Mouse (Mus musculus) lung, adult 2 months (tissue): ENCODE measurements at regions not wholly inside any gene's neighbourhood (a gene's known extent, or its start where the extent isn't known, plus 50 kb on each side); places are given as distances from the start of the nearest gene placed in this dataset.
A peak's percentile ranks its signal among the peaks of the same experiment; 100 is the strongest.
"Not testable (repeated sequence)": the region's sequence is repeated elsewhere in the genome, so short reads cannot be mapped to it uniquely, and the experiment has no call there.

ENCODE experiments used
- DNase-seq: peaks from one replicate; pipeline ENCODE4 v3.0.0; 2022
- H3K4me1 ChIP-seq: fragments of 200-500 bp; 2 replicates; pipeline ENCODE4 v1.6.1; 2011; ENCODE audit warnings: low read length; ENCODE audit not compliant: control insufficient read depth, insufficient read depth
- H3K4me3 ChIP-seq: fragments of 200-500 bp; replicated peaks from 2 replicates; pipeline ENCODE3; 2011; ENCODE audit warnings: low read depth, mild to moderate bottlenecking, control low read depth, low read length; ENCODE audit errors: extremely low read depth
- CTCF ChIP-seq: fragments of 200-500 bp; IDR thresholded peaks from 2 replicates; pipeline ENCODE4 v1.5.1; 2011; ENCODE audit warnings: mild to moderate bottlenecking, low read length, control low read depth; ENCODE audit not compliant: insufficient read depth
- POLR2A ChIP-seq: fragments of 200-500 bp; IDR thresholded peaks from 2 replicates; pipeline ENCODE4 v1.6.1; 2011; ENCODE audit warnings: low read depth, mild to moderate bottlenecking, control low read depth, low read length, borderline replicate concordance; ENCODE audit errors: extremely low read depth
- WGBS: fragments of 180-500 bp; shearing (Covaris S2); methylation state at CpG from one replicate; pipeline ENCODE4 v1.1.7; 2018; 5-methylcytosine and 5-hydroxymethylcytosine counted together

GRCm38 (mm10) chr14:86337052-86337451 is 804.0 kb downstream of the Diaph3 start:
- Histone ChIP-seq H3K4me1 (no peaks in the 10 kb centered on the region), H3K4me3 (no peak overlapping the region)
- no peak for DNase-seq
- no peak for TF ChIP-seq POLR2A
- no peak for TF ChIP-seq CTCF
- WGBS, result 84% methylated on average over 5 of the region's 5 CpGs

DNA sequence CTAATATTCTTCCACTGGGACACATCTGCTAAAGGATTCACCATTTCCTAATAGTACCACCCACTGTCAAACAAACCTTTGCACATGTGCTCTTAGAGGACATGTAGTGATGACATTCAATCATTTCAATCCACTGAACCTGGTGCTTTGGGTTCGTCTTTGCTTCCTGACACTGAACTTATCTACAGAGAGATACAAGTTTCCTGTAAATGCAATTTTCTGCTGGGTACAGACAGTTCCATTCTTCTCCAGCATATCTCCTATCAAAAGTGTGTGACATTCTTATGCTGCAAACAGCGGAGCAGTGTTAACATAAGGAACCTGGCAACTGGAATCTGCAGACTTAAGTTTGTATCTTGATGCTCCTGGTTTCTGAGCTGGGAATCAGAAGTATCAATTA is 805.8 kb downstream of the Diaph3 start:
- H3K4me1 ChIP-seq, result no peaks in the 10 kb centered on the region
- no peak for DNase-seq
- 61% methylated on average over 2 of the region's 2 CpGs for WGBS
- no peak overlapping the region for H3K4me3 ChIP-seq
- no peak for TF ChIP-seq CTCF
- no peak for TF ChIP-seq POLR2A

DNA sequence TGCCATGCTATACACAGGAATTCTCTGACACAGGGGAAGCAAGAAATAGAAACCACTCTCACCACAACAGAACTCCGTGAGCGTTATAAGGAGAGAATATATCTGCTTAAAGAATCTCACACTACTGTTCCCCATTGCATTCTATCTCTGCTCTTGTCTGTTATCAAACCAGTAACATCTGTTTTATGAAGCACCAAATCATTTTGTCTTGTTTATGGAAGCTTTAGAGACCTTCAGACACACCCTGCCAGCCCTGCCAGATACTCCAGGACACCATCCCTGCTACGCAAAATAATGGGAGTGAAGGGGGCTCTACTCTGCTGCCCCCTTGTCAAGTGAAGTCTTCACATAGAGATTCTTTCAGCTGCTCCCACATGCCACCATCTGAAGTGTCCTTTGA is 811.9 kb downstream of the Diaph3 start:
- H3K4me3 ChIP-seq, result no peak overlapping the region
- TF ChIP-seq POLR2A (no peak), CTCF (no peak)

DNA sequence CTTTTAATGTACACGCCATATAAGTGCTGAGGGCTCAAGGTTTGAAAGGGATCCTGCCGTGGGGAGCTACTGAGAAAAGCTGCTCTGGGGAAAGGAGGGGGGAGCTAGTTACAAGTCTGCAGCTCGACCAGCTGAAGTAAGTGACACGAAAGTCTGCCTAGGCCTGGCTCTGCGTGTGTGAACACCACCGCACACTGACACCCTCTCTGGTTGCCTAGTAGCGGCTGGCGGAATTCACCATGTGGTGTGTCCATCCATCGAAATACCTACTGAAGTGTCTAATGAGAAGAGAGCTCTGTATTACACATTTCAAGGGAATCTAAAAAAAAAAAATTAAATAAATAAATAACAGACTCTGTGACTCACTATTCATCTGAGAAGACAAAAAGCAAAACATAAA is 813.4 kb downstream of the Diaph3 start:
- Histone ChIP-seq H3K4me3 (no peak overlapping the region), H3K4me1 (peaks cover 2% of the 10 kb centered on the region; the same call in 1 of the 2 replicates)
- no peak for DNase-seq
- TF ChIP-seq POLR2A (no peak), CTCF (no peak)
- WGBS, result 75% methylated on average over 9 of the region's 9 CpGs

More for the DNA sequence above, 811.9 kb downstream of the Diaph3 start:
- DNase-seq, result no peak
- 23% methylated on average over 3 of the region's 3 CpGs for WGBS
- H3K4me1 ChIP-seq, result peaks cover 2% of the 10 kb centered on the region; the same call in 1 of the 2 replicates

DNA sequence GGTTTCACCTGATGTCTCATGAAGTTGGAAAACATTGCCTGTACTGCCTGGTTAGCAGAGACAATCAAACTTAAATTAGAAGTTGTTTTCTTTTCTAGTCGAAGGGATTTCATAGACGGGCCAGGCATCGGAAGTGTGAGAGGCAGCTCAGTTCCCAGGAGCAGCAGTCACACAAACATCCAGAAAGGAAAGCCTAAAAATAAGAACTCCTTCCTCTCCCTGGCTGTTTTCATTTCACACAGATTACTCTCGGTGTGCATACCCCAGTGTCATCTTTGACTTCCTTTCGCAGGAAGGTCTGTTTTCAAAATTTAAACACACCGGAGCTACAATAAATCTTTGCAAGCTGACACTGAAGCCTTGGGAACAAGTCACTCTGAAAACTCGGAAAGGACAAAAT is 818.7 kb downstream of the Diaph3 start:
- no peak for DNase-seq
- 19% methylated on average over 7 of the region's 7 CpGs for WGBS
- H3K4me3 ChIP-seq, result no peak overlapping the region
- peaks cover 5% of the 10 kb centered on the region; the same call in 1 of the 2 replicates for H3K4me1 ChIP-seq
- TF ChIP-seq CTCF (no peak), POLR2A (no peak)

DNA sequence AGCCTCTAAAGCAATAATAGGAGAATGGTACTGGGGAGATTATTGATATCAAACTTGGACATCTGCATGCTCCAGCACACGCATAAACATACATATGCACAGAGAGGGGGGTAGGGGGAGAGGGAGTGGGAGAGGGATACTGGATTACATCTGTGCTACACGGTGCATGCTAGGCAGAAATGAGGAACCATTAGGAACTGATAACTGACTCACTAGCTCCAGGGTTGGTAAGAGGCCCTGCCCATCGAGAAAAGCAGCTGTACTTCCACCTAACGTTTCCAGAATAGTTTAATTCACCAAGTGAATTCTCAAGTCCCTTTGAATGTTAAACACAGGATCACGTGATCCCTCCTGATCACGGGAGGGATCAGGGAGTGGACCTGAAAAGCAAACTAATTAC is 825.1 kb downstream of the Diaph3 start:
- H3K4me1 ChIP-seq, result no peaks in the 10 kb centered on the region
- TF ChIP-seq POLR2A, result no peak
- TF ChIP-seq CTCF, result no peak
- 75% methylated on average over 6 of the region's 6 CpGs for WGBS
- H3K4me3 ChIP-seq, result no peak overlapping the region
- DNase-seq, result no peak

DNA sequence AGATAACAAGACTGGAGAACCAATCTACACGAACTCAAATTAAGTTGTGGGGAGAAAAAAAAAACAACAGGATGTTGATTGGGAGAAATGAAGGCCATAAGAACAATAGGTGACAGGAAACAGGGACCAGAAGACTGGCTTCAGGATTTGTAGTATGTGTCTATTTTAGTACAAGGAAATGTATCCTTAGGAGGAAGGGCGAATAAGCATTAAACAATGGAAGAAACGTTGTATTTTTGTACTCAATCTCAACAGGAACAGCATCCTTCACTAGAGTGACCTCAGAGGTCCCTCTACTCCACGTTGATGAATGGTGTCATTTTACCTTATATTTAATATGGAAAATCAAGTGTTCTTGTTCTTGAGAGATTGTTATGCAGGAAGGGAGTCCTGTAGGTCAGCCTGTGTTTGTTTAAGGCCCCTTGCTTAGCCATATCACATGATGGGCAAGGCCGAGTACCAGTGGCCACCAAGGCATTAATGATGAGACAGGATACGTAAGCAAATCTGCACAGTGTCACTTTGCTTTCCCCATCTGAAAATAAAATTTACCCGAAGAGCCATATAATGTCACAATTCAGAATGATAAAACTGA is 832.0 kb downstream of the Diaph3 start:
- Histone ChIP-seq H3K4me3 (no peak overlapping the region), H3K4me1 (peaks cover 3% of the 10 kb centered on the region)
- TF ChIP-seq POLR2A (no peak), CTCF (no peak)
- 44% methylated on average over 7 of the region's 7 CpGs for WGBS
- no peak for DNase-seq

GRCm38 (mm10) chr14:86307806-86308205 is 833.2 kb downstream of the Diaph3 start:
- peak; percentile 34 for DNase-seq
- peak; percentile 79 for TF ChIP-seq CTCF
- TF ChIP-seq POLR2A, result no peak
- WGBS, result 10% methylated on average over 2 of the region's 2 CpGs
- Histone ChIP-seq H3K4me3 (no peak overlapping the region), H3K4me1 (peaks cover 3% of the 10 kb centered on the region)

DNA sequence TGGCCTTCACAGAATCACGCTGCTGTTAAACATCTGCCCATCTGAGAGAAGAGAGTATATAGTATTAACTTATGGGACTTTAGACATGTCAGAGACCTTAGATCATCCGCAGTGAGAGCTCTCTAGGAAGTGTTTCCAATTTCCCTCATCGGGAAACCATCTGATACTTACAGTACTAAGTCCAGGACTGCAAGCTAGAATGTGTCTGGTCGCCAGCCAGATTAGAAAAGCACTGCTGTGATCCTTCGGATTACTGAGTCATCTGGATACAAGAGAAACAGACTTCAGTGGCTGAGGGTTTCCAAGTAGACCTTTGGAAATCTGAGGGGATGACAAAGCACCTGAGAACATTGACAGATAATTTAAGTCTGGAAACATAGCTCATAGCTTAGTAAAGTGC is 839.4 kb downstream of the Diaph3 start:
- no peak for TF ChIP-seq CTCF
- TF ChIP-seq POLR2A, result no peak
- WGBS, result 78% methylated on average over 5 of the region's 5 CpGs
- Histone ChIP-seq H3K4me3 (no peak overlapping the region), H3K4me1 (no peaks in the 10 kb centered on the region; the same call in 1 of the 2 replicates)
- no peak for DNase-seq

DNA sequence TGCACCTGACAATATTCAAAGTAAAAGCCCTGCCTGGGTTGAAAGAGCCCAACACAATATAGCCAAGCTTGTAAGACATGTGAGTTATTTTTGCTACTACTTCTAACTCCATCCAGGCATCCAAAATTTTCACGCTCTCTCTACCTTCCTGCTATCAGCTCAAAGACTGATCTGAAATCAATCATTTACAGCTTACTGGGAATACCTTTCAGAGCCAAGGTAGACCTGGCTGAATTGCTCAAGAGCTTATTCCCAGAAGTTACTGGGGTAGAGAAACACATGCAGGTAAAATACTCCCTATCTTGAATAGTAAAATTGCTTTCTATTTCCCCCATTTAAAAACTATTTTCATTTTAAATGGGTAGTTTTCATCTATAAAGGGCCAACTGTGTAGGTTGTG is 840.2 kb downstream of the Diaph3 start:
- no peaks in the 10 kb centered on the region; the same call in 1 of the 2 replicates for H3K4me1 ChIP-seq
- DNase-seq, result no peak
- H3K4me3 ChIP-seq, result no peak overlapping the region
- WGBS, result 87% methylated on average over 1 of the region's 1 CpGs
- TF ChIP-seq CTCF (no peak), POLR2A (no peak)

- no peaks in the 10 kb centered on the region; the same call in 1 of the 2 replicates for H3K4me1 ChIP-seq
- 51% methylated on average over 2 of the region's 2 CpGs for WGBS
- TF ChIP-seq POLR2A (no peak), CTCF (no peak)
Measured at GRCm38 (mm10) chr14:86297991-86298390, 843.0 kb downstream of the Diaph3 start.

DNA sequence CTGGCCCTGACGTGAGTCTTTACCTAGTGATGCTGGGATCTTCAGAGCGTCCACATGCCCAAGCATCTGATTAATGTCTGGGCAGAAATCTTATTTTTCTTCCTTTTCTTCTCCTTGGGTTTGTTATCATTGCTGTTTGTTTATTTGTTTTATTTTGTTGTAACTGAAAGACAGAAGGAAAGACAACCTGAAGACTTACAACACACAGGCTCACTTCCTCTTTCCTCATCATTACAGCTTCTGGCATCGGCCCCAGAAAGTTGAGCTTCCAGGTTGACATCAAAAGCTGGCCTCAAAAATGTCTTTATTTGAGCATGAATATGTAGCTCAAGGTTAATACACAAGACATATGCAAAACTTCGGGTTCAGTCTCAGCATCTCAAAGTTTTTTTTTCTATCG is 846.4 kb downstream of the Diaph3 start:
- not testable (repeated sequence) for H3K4me1 ChIP-seq, DNase-seq, H3K4me3 ChIP-seq
- 75% methylated on average over 5 of the region's 5 CpGs for WGBS

More at GRCm38 (mm10) chr14:86297991-86298390, 843.0 kb downstream of the Diaph3 start:
- no peak overlapping the region for H3K4me3 ChIP-seq
- DNase-seq, result no peak
